Mouse (Mus musculus) neural tube, embryonic 13.5 days (tissue): ENCODE data around the gene Fli1. TPM values are rescaled to one million over a fixed set of nuclear protein-coding genes. Genes with fewer than 3 reads are reported as not detected.

Experiments
- polyA plus RNA-seq: library from polyadenylated mRNA; unstranded; fragments of >200 nt; fragmentation: Nextera tagmentation; extraction: Ambion mirVana; gene quantifications from 2 replicates; pipeline ENCODE4 v1.2.1, GENCODE M21; 2015

Gene Fli1
- polyA plus RNA-seq, 1 experiment from 2014 or later = 10.1 TPM

Other genes starting within 250 kb of the Fli1 start
- gene Kcnj5, start 198.5 kb downstream of the Fli1 start, polyA plus RNA-seq = 0.13 and 0.28 TPM in 2 replicates
- not detected in 2 replicates for gene Kcnj1, start 170.4 kb downstream of the Fli1 start, polyA plus RNA-seq
- gene Ets1, start 93.4 kb upstream of the Fli1 start, polyA plus RNA-seq = 25.2 and 26.1 TPM in 2 replicates